Mouse (Mus musculus) liver, adult 2 months (tissue): ENCODE measurements around the gene Qser1. TPM values are rescaled to one million over a fixed set of nuclear protein-coding genes. Genes with fewer than 3 reads are reported as not detected.
A peak's percentile ranks its signal among the peaks of the same experiment; 100 is the strongest.

Experiments
- DNase-seq: peaks from one replicate; pipeline ENCODE4 v3.0.0-alpha.2; 2011; ENCODE audit warnings: low read depth, low spot score; ENCODE audit errors: extremely low read depth
- H3K27ac ChIP-seq: fragments of 200-500 bp; replicated peaks from 2 replicates; pipeline ENCODE4 v1.5.1; 2012; ENCODE audit warnings: low read depth, mild to moderate bottlenecking, control low read depth, inconsistent platforms, low read length; ENCODE audit not compliant: insufficient read depth
- H3K27me3 ChIP-seq: fragments of 200-500 bp; 2 replicates; pipeline ENCODE4 v1.6.1; 2012; ENCODE audit warnings: mild to moderate bottlenecking, moderate library complexity, low read length, inconsistent platforms; ENCODE audit not compliant: control insufficient read depth, insufficient read depth
- H3K36me3 ChIP-seq: fragments of 200-500 bp; 2 replicates; pipeline ENCODE4 v1.6.1; 2012; ENCODE audit warnings: low read length, inconsistent platforms; ENCODE audit not compliant: control insufficient read depth, insufficient read depth
- H3K4me1 ChIP-seq: fragments of 200-500 bp; 2 replicates; pipeline ENCODE4 v1.6.1; 2011; ENCODE audit warnings: low read length; ENCODE audit not compliant: control insufficient read depth, insufficient read depth
- H3K4me3 ChIP-seq: fragments of 200-500 bp; 2 replicates; pipeline ENCODE4 v1.5.1; 2011; ENCODE audit warnings: low read depth, mild to moderate bottlenecking, control low read depth, low read length, moderate library complexity; ENCODE audit not compliant: insufficient read depth
- H3K79me2 ChIP-seq: fragments of 200-500 bp; 2 replicates; pipeline ENCODE4 v1.6.1; 2012; ENCODE audit warnings: inconsistent platforms, mild to moderate bottlenecking, low read length, moderate library complexity; ENCODE audit not compliant: control insufficient read depth, insufficient read depth
- H3K9ac ChIP-seq: fragments of 200-500 bp; 2 replicates; pipeline ENCODE4 v1.6.1; 2012; ENCODE audit warnings: low read depth, mild to moderate bottlenecking, control low read depth, inconsistent platforms, low read length
- CTCF ChIP-seq: fragments of 200-500 bp; IDR thresholded peaks from 2 replicates; pipeline ENCODE4 v1.5.1; 2011; ENCODE audit warnings: low read depth, low read length, control low read depth
- POLR2A ChIP-seq: fragments of 200-500 bp; IDR thresholded peaks from 2 replicates; pipeline ENCODE4 v1.6.1; 2011; ENCODE audit warnings: low read length, control low read depth; ENCODE audit not compliant: insufficient read depth; ENCODE audit errors: extremely low read depth
- WGBS: fragments of 180-500 bp; shearing (Covaris S2); methylation state at CpG from one replicate; pipeline ENCODE4 v1.1.7; 2018; 5-methylcytosine and 5-hydroxymethylcytosine counted together
- polyA plus RNA-seq: library from polyadenylated mRNA; depleted of rRNA; stranded (reverse); fragments of >200 nt; gene quantifications from 2 replicates; pipeline ENCODE4 v1.2.3, GENCODE M21; 2012
- total RNA-seq: library from RNA; depleted of rRNA; stranded (reverse); fragments of >200 nt; gene quantifications from 2 replicates; pipeline ENCODE4 v1.2.3, GENCODE M21; 2014

Qser1 gene
- total and polyA plus RNA-seq, 2 experiments = 2.2 to 6.0 TPM

- H3K79me2 ChIP-seq = no peaks in the 10 kb centered on the region
- no peak for TF ChIP-seq CTCF
- no peak for TF ChIP-seq POLR2A
- no peak overlapping the region for H3K27ac ChIP-seq
- peaks cover 2% of the 10 kb centered on the region; the same call in 1 of the 2 replicates for H3K4me1 ChIP-seq
- no peaks in the 10 kb centered on the region for H3K27me3 ChIP-seq
- DNase-seq = peak; percentile 4
- 0 out of 2 replicates have a peak overlapping the region, but pooled peaks have one; percentile 75 for H3K4me3 ChIP-seq
- no peaks in the 10 kb centered on the region for H3K36me3 ChIP-seq
- H3K9ac ChIP-seq = no peak overlapping the region; the same call in 1 of the 2 replicates
- 46% methylated on average over 16 of the region's 16 CpGs for WGBS
Observed at GRCm38 (mm10) chr2:104848235-104849161, 31.9 kb upstream of the Qser1 start.

DNA sequence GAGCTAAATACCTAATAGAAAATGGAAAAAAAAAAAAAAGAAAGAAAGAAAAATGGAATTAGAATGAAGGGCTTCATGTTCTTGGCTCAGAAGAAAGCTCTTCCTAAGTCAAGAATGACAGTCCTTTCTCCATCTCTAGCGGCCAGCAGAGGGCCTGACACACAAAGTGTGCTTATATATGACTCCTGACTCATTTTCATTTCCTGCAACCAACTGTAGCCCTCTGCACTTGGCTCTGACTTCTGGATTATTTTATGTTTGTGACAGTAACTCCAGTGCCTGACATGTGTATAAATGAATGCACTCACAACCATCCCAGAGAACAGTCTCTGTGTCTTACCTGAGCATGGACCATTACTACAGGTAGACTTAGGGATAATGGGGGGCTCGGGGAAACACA is 31.1 kb upstream of the Qser1 start:
- no peaks in the 10 kb centered on the region for H3K79me2 ChIP-seq
- H3K4me3 ChIP-seq = no peak overlapping the region
- H3K27me3 ChIP-seq = no peaks in the 10 kb centered on the region
- TF ChIP-seq CTCF (peak; percentile 15; the same call in 1 of the 2 replicates), POLR2A (no peak)
- peak; percentile 20 for DNase-seq
- H3K27ac ChIP-seq = no peak overlapping the region
- peaks cover 2% of the 10 kb centered on the region; the same call in 1 of the 2 replicates for H3K4me1 ChIP-seq
- no peaks in the 10 kb centered on the region for H3K36me3 ChIP-seq
- H3K9ac ChIP-seq = no peak overlapping the region
- WGBS = 58% methylated on average over 2 of the region's 2 CpGs

- DNase-seq = no peak
- H3K79me2 ChIP-seq = no peaks in the 10 kb centered on the region
- no peak overlapping the region for H3K4me3 ChIP-seq
- H3K27me3 ChIP-seq = no peaks in the 10 kb centered on the region
- no peaks in the 10 kb centered on the region for H3K36me3 ChIP-seq
- peaks cover 2% of the 10 kb centered on the region; the same call in 1 of the 2 replicates for H3K4me1 ChIP-seq
- WGBS = 53% methylated on average over 4 of the region's 4 CpGs
- no peak overlapping the region for H3K9ac ChIP-seq
- TF ChIP-seq POLR2A (no peak), CTCF (no peak)
- no peak overlapping the region for H3K27ac ChIP-seq
Observed at GRCm38 (mm10) chr2:104846638-104847414, 30.3 kb upstream of the Qser1 start.

GRCm38 (mm10) chr2:104842559-104842958 is 26.0 kb upstream of the Qser1 start:
- Histone ChIP-seq H3K9ac (no peak overlapping the region), H3K36me3 (no peaks in the 10 kb centered on the region), H3K4me3 (no peak overlapping the region)

DNA sequence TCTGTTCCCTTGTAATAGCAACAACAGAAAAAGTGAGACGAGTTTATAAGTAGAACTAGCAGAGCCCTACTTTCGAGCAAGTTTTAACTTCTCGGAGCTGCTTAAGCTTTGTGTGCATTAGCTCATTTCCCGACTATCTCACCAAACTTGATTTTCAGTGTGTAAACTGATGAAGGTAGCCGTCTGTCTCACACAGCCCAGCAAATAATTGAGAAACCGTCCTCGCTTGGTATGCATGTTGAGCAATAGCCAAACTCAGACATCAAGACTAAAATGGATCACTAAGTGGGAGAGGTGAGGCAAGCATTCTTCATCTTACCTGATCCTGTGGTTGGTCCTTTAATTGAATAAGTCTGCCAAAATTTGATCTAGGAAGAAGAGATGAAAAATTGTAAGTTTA is 25.2 kb upstream of the Qser1 start:
- Histone ChIP-seq H3K9ac (no peak overlapping the region), H3K36me3 (no peaks in the 10 kb centered on the region), H3K27ac (no peak overlapping the region), H3K27me3 (no peaks in the 10 kb centered on the region), H3K4me3 (no peak overlapping the region), H3K4me1 (no peaks in the 10 kb centered on the region), H3K79me2 (no peaks in the 10 kb centered on the region)
- DNase-seq = peak; percentile 13
- 25% methylated on average over 7 of the region's 7 CpGs for WGBS
- TF ChIP-seq CTCF (no peak), POLR2A (no peak)

More at GRCm38 (mm10) chr2:104842559-104842958, 26.0 kb upstream of the Qser1 start:
- no peaks in the 10 kb centered on the region for H3K4me1 ChIP-seq
- H3K27me3 ChIP-seq = no peaks in the 10 kb centered on the region
- no peak overlapping the region for H3K27ac ChIP-seq
- no peak for DNase-seq
- no peaks in the 10 kb centered on the region for H3K79me2 ChIP-seq
- no peak for TF ChIP-seq CTCF
- TF ChIP-seq POLR2A = no peak

GRCm38 (mm10) chr2:104840974-104841373 is 24.4 kb upstream of the Qser1 start:
- Histone ChIP-seq H3K9ac (no peak overlapping the region), H3K79me2 (no peaks in the 10 kb centered on the region), H3K4me3 (no peak overlapping the region), H3K27ac (no peak overlapping the region), H3K27me3 (no peaks in the 10 kb centered on the region), H3K4me1 (no peaks in the 10 kb centered on the region), H3K36me3 (no peaks in the 10 kb centered on the region)
- no peak for DNase-seq
- TF ChIP-seq CTCF (no peak), POLR2A (no peak)
